Mouse (Mus musculus) kidney, adult 2 months (tissue): ENCODE measurements at regions not wholly inside any gene's neighbourhood (a gene's known extent, or its start where the extent isn't known, plus 50 kb on each side); places are given as distances from the start of the nearest gene placed in this dataset.
A peak's percentile ranks its signal among the peaks of the same experiment; 100 is the strongest.

Experiments used
- DNase-seq: peaks from one replicate; pipeline ENCODE4 v3.0.0; 2021
- H3K27ac ChIP-seq: fragments of 200-500 bp; 2 replicates; pipeline ENCODE4 v1.5.1; 2012; ENCODE audit warnings: low read depth, low read length, control low read depth, inconsistent platforms; ENCODE audit not compliant: insufficient read depth
- H3K27me3 ChIP-seq: fragments of 200-500 bp; replicated peaks from 2 replicates; pipeline ENCODE4 v1.6.1; 2012; ENCODE audit warnings: mild to moderate bottlenecking, moderate library complexity, low read length, inconsistent platforms; ENCODE audit not compliant: control insufficient read depth, insufficient read depth
- H3K36me3 ChIP-seq: fragments of 200-500 bp; 2 replicates; pipeline ENCODE4 v1.6.1; 2012; ENCODE audit warnings: mild to moderate bottlenecking, moderate library complexity, low read length, inconsistent platforms; ENCODE audit not compliant: control insufficient read depth, insufficient read depth
- H3K4me1 ChIP-seq: fragments of 200-500 bp; 2 replicates; pipeline ENCODE4 v1.6.1; 2011; ENCODE audit warnings: low read length; ENCODE audit not compliant: control insufficient read depth, insufficient read depth
- H3K4me3 ChIP-seq: fragments of 200-500 bp; 2 replicates; pipeline ENCODE4 v1.5.1; 2011; ENCODE audit warnings: mild to moderate bottlenecking, low read depth, low read length, control low read depth; ENCODE audit not compliant: insufficient read depth
- CTCF ChIP-seq: fragments of 200-500 bp; conservative IDR thresholded peaks from 2 replicates; pipeline ENCODE4 v1.5.1; 2011; ENCODE audit warnings: low read depth, mild to moderate bottlenecking, control low read depth, low read length, moderate library complexity, mixed read lengths; ENCODE audit not compliant: insufficient read depth, insufficient read length
- POLR2A ChIP-seq: fragments of 200-500 bp; IDR thresholded peaks from one replicate; pipeline ENCODE4 v1.6.1; 2011; ENCODE audit warnings: low read depth, low read length, control low read depth
- WGBS: fragments of 180-500 bp; shearing (Covaris S2); methylation state at CpG from one replicate; pipeline ENCODE4 v1.1.7; 2018; 5-methylcytosine and 5-hydroxymethylcytosine counted together

DNA sequence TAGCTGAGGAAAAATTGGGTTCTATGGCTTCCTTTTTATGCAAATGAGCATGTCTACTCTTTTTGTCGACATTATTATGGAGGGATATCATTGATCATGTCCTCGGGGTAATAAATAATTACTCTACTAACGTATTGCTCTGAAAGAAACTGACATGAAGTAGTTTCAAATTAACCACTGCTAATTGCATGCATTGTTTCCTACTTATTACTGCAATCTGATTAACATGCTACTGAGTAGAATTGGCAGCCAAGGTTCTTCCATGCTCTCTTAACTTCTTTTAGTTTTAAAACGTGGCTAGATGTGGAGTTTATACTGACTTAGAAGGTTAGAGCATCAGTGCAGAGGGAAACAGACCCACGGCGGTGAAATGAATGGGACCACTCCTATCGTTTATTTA is 137.3 kb upstream of the Gk2 start:
- DNase-seq = no peak
- Histone ChIP-seq H3K27ac (no peak overlapping the region), H3K4me3 (no peak overlapping the region), H3K27me3 (no peaks in the 10 kb centered on the region), H3K36me3 (no peaks in the 10 kb centered on the region), H3K4me1 (no peaks in the 10 kb centered on the region)
- TF ChIP-seq POLR2A = no peak
- no peak for TF ChIP-seq CTCF
- 62% methylated on average over 7 of the region's 7 CpGs for WGBS

DNA sequence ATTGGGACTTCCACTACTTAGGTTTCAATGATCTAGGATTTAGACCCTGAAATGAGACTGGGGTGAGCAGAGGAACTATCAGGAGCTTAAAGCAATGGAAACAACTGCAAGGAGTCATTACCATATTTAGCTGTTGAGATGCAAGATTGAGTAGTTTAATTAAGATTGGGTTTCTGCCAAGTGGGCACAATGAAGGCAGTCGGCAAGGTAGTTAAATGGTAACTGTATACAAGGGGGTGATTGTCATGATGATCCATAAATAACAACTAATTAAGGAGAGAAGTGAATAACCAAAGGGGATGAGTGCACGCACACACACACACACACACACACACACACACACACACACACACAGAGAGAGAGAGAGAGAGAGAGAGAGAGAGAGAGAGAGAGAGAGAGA is 125.7 kb upstream of the Gk2 start:
- no peak overlapping the region for H3K27ac ChIP-seq
- TF ChIP-seq CTCF (no peak), POLR2A (no peak)
- H3K27me3 ChIP-seq = no peaks in the 10 kb centered on the region; the same call in 1 of the 2 replicates
- DNase-seq = no peak
- no peaks in the 10 kb centered on the region for H3K4me1 ChIP-seq
- no peak overlapping the region for H3K4me3 ChIP-seq
- 33% methylated on average over 2 of the region's 2 CpGs for WGBS
- H3K36me3 ChIP-seq = no peaks in the 10 kb centered on the region

DNA sequence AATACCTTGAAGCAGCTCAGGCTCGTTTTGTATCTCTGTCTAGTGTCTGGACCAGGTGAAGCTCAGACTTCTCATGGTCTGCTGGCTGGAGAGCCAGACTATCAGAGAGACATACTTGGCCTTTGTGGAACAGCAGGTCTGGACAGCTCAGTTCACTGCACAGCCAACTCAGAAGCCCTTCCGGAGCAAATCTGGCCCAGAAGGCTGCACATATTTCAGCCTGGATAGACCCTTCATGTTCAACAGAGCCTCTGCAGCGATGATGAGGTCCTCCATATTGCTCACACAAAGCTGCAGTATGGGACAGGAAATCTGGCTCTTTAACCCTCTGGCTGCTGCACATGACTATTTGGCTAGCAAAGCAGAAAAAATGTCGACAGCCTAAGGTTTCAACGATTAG is 108.7 kb upstream of the Gk2 start:
- DNase-seq = no peak
- Histone ChIP-seq H3K4me3 (no peak overlapping the region), H3K36me3 (no peaks in the 10 kb centered on the region), H3K27ac (no peak overlapping the region), H3K4me1 (no peaks in the 10 kb centered on the region), H3K27me3 (no peaks in the 10 kb centered on the region; the same call in 1 of the 2 replicates)
- no peak for TF ChIP-seq CTCF
- no peak for TF ChIP-seq POLR2A
- WGBS = 76% methylated on average over 5 of the region's 5 CpGs

DNA sequence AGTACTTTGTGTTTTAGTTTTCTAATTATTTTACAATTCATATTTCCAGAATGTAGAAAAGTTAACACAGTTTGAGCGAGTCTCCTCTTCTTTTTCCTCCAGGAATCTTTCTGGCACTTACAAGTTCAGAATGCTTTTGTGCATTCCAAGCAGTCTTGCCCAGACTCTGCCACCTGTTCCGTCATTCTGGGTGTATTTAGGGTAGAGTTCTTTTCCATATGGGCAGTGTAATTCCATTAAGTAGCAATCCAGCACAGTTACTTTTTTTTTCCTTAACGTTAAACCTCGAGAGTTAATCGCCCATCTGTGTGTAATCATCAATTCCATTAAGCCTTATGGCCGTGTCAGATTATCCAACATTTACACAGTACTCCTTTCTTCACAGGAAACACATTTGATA is 106.9 kb upstream of the Gk2 start:
- Histone ChIP-seq H3K36me3 (no peaks in the 10 kb centered on the region), H3K27ac (no peak overlapping the region), H3K27me3 (no peaks in the 10 kb centered on the region; the same call in 1 of the 2 replicates), H3K4me3 (no peak overlapping the region), H3K4me1 (no peaks in the 10 kb centered on the region)
- WGBS = 61% methylated on average over 6 of the region's 6 CpGs
- TF ChIP-seq CTCF = no peak
- no peak for TF ChIP-seq POLR2A
- no peak for DNase-seq

DNA sequence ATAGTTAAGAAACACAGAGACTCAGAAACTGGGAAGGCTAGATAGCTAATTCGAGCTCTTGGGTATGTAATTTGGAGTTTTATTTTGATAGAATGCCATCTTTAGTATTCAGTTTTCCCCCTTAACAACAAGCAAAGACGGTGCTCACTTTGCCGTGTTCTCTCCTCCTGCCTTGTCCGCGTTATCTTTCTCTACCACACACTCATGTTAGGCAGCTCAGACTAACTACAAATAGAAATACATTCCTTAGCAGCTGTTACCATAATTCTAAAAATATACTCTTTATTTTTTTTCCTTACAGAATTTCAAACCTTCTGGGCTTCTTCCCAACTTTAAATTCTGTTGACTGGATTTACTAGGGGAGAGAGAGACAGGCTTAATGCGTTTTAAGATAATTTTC is 97.5 kb upstream of the Gk2 start:
- Histone ChIP-seq H3K4me3 (no peak overlapping the region), H3K27me3 (no peaks in the 10 kb centered on the region), H3K36me3 (no peaks in the 10 kb centered on the region), H3K4me1 (no peaks in the 10 kb centered on the region), H3K27ac (no peak overlapping the region)
- no peak for TF ChIP-seq POLR2A
- DNase-seq = no peak
- WGBS = 72% methylated on average over 6 of the region's 6 CpGs

DNA sequence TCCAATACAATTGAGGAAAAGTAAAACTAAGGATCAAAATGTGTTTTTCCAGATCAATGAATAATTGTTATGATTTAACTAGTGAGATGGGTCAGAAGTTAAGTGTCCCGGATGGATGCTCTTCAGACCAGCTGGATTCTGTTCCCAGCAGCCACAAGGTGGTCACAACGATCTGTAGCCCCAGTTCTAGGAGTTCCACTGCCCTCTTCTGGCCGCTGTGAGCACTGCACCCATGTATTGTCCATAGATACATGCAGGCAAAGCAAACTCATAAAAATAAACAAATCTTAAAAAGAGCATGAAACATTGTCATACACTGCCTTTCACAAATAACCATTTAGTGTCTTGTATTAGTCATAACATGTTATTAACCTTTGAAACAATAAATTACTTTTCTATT is 96.3 kb upstream of the Gk2 start:
- H3K4me3 ChIP-seq = no peak overlapping the region
- no peaks in the 10 kb centered on the region for H3K4me1 ChIP-seq
- DNase-seq = peak; percentile 4
- no peak overlapping the region for H3K27ac ChIP-seq
- 58% methylated on average over 3 of the region's 3 CpGs for WGBS
- no peaks in the 10 kb centered on the region for H3K36me3 ChIP-seq
- H3K27me3 ChIP-seq = no peaks in the 10 kb centered on the region
- TF ChIP-seq POLR2A = no peak
- TF ChIP-seq CTCF = peak; percentile 67

DNA sequence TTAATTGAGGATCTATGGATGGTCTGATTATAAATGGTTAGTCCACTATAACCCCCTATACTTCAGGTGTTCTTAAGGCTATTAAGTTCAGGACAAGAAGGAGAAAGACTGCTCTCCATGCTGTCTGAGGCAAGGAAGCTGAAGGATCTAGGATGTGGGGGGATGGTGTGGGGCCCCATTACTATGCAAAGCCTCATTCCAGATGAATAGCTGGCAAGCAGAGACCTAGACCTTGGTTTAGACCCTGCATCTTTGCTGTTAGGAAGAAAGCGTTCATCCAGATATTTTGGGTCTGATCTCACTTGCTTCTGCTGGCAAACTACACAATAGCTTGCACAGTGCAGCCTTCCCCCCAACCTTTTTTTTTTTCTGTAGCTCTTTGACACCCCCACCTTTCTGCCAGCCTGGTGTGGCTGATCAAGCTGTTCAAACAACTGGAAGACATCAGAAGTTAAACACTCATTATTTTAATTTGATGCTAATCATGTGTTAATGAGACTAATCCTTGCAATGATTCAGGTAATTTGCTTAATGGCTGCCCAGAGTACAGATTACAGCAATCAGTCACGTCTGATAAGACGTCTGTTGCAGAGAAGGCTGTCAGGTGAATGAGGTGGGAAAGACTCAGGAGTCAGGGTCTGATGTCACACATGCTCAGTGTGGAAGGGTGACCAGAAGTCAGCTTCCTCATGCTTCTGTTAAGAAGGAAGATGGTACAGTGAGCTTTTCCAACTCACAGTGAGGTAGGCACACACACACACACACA is 80.9 kb upstream of the Gk2 start:
- H3K4me1 ChIP-seq = no peaks in the 10 kb centered on the region
- whole genome bisulfite sequencing = 17% methylated on average over 3 of the region's 3 CpGs

DNA sequence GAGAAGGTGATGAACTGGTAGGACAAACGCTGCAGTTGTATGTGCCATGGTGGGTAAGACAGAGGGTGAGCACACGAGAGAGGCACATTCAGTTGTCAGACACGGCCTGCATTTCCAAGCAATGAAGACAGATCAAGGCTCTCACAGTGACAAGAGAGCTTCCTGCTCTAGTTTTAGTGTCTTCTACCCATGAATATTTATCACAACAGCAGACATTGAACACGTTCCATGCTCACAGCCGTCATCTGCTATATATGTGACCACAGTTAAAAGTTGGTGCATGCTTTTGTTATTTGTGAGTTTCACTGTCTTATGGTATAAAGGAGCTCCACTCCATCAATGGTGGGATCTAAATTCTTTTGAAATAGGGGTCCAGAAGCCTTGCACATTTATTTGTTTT is 76.9 kb upstream of the Gk2 start:
- Histone ChIP-seq H3K4me3 (no peak overlapping the region), H3K27ac (no peak overlapping the region), H3K4me1 (no peaks in the 10 kb centered on the region), H3K36me3 (no peaks in the 10 kb centered on the region), H3K27me3 (no peaks in the 10 kb centered on the region)
- no peak for TF ChIP-seq POLR2A
- TF ChIP-seq CTCF = no peak
- no peak for DNase-seq
- WGBS = 73% methylated on average over 5 of the region's 5 CpGs

More for the DNA sequence above, 80.9 kb upstream of the Gk2 start:
- Histone ChIP-seq H3K27me3 (no peaks in the 10 kb centered on the region), H3K27ac (no peak overlapping the region), H3K36me3 (no peaks in the 10 kb centered on the region), H3K4me3 (no peak overlapping the region)
- no peak for TF ChIP-seq CTCF
- TF ChIP-seq POLR2A = no peak
- no peak for DNase-seq
